Mouse (Mus musculus): ENCODE results near the gene Dppa5a.
"Not testable (repeated sequence)": the region's sequence is repeated elsewhere in the genome, so short reads cannot be mapped to it uniquely, and the experiment has no call there.

The Dppa5a gene

DNA sequence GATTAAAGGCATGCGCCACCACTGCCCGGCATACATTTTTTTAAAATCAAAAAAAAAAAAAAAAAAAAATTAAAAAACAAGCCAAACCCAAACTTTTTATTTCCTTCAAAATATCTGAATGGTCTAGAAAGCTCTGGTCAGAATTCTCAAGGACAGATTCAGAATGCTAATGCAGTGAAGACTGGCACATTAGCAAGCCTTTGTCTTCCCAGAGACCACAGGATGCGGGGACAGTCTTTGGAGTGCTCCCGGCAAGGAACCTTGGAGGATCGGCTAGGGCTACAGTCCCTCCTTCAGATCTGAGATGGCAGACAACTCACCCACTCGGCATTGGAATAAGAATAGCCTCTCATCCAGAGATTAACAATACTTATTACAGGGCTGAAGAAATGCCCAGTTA is 3.3 kb downstream of the Dppa5a start:
- no peak for DNase-seq (ENCODE audit: low read depth, low spot score)

DNA sequence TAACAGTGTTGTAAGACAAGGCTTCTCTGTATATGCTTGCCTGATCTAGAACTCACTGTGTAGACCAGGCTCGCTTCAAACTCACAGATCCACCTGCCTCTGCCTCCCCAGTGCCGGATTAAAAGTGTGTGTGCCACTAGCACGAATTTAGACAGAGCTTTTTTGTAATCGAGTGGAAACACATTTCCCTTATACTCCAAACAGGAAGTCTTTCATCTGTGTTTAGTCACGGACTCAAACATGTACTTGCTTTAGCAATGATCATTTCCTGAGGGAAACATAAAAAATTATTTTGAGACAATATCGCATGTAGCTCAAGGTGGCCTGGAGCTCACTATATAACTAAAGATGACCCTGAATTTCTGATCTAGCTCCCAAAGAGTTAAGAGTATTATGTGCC is 4.6 kb downstream of the Dppa5a start:
- DNase-seq (ENCODE audit: low read depth, low spot score): no peak

DNA sequence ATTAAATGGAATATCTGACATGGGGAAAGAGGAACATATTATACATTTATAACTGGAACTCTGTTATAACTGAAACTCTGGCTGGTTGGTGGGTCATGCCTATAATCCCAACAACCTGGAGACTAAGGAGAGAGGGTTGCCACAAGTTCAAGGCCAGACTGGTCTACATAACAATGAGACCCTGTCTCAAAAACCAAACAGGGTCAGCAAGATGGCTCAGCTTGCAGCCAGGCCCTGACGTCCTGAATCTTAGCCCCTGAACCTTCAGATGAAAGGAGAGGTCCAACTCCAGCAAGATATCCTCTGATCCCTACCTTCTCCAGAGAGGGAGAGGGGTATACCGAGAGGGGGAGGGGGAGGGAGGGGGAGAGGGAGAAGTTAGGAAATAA is 7.5 kb downstream of the Dppa5a start:
- DNase-seq (ENCODE audit: low read depth, low spot score): no peak

DNA sequence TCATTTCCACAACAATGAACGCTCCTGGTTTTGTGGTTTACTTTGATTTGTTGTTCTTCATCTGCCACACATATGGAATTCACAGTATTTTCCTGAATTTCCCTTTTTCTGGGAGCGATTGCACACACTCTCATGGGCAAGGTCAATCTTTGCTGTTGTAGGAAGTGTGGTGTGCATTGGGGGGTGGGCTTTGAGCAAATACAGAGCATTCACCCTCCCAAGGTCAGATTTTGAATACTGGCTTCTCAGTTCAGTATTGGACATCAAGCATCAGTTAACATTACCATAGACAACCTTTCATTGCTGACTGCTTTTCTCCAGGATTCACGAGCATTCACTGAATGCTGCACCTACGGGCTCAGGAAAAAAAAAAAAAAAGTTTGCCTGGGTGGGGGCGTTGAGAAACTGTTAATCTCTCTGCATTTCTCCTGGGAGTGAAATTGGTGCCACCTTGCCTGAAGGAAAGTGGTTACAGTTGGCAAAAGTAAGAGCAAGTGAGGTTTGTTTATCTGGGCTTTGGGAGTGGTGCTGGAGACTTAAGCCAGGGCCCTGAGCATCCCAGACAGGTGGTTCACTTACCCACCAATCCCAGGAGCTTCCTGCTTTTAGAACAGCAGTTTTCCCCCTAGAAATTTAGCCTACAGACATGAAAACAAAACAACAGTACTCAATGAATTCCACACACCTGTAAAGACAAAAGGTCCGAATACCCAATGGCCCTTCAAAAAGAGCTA is 8.1 kb downstream of the Dppa5a start:
- DNase-seq (ENCODE audit: low read depth, low spot score): no peak

DNA sequence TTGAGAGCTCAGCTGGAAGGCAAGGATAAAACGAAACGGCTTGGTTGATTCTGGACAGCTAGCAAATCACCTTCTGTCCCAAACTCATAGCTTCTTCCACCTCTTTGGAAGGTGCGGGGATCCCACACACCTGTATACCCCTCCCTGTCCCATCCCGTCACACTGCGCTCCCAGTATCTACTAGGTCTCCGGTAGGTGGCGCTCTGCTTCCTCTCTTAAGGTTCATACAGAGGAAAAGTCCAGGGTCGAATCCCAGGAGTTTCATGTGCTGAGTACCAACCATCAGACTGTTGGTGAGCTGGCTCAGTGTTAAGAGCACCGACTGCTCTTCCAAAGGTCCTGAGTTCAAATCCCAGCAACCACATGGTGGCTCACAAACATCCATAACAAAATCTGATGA is 9.9 kb downstream of the Dppa5a start:
- peak; percentile 82 for DNase-seq (ENCODE audit: low read depth, low spot score)

DNA sequence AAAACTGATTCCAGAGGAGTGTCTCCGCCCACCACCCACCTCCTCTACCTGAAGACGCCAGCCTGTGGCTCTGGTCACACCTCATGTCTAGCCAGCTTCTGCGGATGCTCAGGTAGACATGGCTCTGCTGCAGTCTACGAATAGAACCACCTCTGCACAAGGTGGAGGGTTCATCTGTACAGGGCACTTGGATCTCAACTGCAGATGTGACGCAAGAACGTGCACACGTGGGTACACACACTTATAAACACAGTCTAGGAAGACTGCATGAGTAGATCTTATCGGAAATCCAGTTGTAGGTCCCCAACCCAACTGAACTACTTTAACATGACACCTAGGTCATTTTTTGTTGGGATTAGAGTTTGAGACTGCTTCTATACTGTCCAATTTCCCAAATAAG is 12.4 kb downstream of the Dppa5a start, which contains the start of gene Gsta2:
Gsta2 (minus strand) TSS at position 178 of the 400 bp plus-strand sequence.
- no peak for DNase-seq (ENCODE audit: low read depth, low spot score)

DNA sequence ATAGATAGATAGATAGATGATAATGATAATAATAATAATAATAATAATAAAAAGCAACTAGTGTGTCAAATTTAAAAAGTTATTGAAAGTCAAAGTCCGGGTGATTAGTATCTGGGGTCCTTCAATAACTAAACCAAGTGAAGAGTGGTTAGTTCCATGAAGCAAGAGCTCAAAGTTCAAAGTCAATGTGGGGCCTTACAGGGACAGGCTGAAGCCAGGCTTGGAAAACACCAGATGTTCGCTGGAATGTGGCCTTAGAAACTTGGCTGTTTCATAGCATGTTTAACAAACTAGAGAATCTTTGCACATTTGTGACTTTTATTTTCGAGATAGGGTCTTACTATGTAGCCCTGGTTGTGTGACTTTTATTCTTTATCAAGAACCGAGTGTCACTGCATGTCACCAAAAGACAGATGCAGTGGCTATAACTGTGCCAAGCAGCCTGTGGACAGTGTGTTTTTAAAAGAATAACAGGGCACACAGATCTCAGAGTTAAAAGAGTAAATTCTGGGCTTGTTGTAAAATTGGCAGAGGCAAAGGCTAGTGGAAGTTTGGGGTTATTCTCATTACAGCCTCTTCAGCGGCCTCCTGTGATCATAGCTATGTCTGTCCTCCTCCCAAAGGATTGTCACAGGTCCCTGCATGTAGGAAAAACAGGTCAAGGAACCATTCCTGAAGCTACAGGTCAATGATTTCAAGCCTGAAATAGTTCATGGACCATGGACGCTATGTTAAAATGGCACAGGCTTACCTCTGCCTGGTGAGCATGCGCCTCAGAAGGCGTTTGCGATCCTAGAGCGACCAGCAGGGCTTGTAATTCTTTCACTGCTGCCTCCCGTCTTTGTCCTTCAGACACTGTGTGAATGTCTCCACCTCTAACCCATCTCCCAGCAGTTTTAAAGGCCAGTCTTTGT is 13.1 kb downstream of the Dppa5a start:
- no peak for DNase-seq (ENCODE audit: low read depth, low spot score)

DNA sequence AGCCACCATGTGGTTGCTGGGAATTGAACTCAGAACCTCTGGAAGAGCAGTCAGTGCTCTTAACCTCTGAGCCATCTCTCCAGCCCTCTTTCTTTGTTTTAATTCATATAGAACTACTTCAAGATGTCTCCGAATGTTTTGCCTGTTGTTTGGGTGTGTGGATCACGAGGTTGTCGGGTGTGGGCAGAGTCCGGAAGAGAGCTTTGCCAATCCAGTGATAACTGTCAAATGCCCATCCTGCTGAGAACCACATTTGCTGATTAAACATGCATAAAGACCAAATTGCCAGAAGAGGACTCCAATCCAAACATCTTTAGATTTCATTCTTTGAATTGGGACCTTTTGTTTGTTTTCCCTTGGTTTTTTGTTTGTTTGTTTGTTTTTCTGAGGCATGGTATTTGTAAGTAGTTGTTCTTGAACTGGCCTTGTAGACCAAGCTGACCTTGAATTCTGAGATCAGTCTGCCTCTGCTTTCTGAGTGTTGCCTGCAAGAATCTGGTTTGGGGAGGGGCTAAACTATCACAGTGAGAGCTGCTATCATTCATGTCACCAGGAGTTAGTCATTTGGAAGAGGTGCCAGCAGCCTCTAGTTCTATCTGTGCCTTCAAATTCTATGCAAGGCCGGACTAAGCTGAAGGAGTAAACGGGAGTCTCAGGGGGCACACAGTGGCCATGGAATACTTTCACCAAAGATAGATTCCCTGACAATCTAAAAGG is 16.3 kb downstream of the Dppa5a start:
- DNase-seq (ENCODE audit: low read depth, low spot score): no peak

DNA sequence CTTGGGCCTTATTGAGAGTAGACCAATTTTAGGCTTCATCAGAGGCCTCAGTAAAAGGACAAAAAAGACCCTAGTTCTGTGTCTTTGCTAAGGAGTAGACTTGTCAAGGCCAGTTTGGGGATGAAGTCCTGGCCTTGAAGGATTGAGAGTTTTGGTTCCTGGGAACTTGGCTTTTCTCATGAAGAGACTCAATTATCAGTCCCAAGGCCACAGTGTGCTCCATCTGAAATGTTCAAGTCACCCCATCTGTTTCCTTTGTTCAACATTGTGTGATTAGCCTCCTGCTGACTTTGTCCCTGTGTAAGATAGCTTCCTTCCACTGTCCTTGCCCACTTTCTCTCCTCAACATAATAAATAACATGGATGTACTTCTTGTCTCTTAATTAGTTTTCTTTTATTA is 18.0 kb downstream of the Dppa5a start:
- DNase-seq (ENCODE audit: low read depth, low spot score): not testable (repeated sequence)

DNA sequence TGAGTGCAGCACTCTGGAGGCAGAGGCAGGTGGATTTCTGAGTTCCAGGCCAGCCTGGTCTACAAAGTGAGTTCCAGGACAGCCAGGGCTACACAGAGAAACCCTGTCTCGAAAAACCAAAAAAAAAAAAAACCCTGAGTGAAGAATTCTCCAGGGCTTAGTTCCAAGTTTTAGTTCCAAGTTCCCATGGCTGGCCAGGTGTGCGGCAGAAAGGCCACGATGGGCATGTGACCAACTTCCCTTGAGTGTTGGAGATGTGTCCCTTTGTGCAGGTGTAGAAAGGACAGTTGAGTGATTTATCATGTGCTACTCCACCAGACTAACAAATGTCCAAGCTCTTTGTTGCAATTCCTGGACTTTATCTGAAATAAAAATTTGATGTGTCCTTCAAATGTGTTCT is 18.8 kb downstream of the Dppa5a start:
- DNase-seq (ENCODE audit: low read depth, low spot score): not testable (repeated sequence)

DNA sequence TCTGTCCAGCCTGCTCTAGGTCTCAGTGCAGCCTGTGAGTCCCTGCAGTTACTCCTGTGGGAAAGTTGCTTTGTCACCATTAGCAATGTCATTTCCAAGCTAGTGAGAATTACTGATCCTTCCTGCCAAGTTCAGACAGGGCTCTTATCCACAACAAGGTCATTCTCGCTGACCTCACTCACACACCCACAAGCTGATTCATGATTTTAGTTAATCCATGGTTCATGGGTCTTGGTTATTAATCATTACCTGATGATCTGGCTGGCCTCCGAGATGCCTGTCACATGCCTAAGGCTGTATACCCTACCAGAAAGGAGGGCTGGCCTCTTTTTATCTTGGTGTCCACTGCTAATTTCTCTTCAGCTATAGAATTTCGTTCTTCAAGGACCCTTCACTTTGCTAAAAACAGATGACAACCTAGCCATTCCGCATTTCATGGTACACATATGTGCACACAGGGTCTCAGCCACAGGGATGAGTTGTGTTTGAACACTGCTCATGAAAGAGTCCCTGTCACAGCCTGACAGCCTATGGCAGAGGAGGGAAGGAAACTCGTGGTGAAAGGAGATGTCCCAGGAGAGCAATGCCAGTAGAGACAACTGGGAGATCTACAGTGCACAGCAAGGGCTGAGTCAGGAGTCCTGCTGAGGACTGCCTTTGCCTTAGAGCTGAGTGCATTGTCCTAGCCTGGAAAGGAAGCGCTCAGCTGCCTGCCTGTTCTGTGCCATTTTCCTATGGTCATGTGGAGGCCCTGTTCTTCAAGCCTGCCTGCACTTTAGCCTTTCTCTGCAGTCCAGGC is 19.6 kb downstream of the Dppa5a start:
- DNase-seq (ENCODE audit: low read depth, low spot score): not testable (repeated sequence)

DNA sequence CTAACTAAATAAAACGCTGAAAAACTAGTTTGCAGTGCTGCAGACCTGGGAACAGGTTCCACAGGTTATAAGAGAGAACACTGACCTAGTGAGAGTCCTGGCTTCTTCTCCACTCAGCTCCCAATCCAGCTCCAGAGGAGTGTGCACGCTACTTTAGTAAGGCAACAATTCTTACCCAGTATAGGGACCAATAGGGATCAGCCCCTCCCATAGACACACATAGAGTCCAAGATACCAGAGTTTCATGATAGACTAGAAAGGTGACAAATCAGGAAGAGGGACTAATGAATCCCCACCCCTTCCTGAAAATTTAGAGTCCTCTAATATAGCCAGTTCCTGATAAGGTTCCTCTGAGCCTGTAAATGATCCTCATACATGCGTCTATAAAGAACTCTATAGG is 21.0 kb downstream of the Dppa5a start:
- no peak for DNase-seq (ENCODE audit: low read depth, low spot score)

DNA sequence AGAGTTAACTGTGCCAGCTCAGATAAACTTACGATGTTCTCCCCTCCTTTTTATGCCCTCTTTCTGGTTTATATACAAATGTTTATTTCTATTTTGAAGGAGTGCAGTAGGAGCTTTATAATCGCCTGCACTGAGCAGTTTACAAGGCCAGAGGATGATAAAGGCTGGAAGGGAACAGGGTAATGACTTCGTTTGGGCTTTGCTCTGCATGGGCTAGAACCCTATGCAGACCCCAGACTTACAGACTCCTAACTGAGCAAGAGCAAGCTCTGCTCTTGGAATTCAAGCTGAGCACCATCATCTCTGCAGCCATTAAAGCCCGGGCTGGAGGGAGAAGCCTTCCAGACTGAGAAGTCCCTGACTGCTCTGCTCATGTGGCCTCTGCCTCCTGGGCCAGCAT is 22.7 kb downstream of the Dppa5a start:
- DNase-seq (ENCODE audit: low read depth, low spot score): not testable (repeated sequence)

DNA sequence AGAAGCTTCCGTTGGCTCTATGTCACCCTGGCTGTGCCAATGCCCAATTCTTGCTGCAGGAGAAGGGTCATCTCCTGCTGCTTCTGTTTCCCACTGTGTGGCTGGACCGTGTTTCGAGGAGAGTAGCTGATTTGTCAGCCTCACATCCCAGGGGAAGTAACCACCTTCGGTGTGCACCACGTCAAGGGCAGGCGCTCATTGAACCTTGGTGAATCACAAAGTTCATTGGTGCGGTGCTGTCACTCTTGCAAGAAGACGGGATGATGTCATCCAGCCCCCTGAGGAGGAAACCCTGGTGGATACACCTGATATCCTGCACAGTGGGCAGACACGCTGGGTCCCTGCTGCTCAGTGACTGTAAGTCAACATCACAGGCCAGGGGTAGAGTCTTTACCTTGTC is 24.9 kb downstream of the Dppa5a start:
- DNase-seq (ENCODE audit: low read depth, low spot score): not testable (repeated sequence)

DNA sequence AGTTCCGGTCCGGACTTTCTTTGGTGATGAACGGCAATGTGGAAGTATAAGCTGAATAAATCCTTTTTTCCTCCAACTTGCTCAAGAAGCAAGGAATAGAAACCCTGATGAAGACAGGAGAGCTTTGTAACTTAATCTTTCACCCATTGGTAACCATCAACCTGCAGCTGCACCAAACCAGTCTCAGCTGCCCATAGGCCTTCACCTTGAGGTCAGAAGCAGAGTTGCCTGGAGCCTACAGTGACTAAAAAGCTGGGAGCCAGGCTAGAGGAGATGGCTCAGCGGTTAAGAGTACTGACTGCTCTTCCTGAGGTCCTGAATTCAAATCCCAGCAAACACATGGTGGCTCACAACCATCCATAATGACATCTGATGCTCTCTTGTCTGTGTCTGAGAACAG is 25.5 kb downstream of the Dppa5a start:
- DNase-seq (ENCODE audit: low read depth, low spot score): not testable (repeated sequence)

DNA sequence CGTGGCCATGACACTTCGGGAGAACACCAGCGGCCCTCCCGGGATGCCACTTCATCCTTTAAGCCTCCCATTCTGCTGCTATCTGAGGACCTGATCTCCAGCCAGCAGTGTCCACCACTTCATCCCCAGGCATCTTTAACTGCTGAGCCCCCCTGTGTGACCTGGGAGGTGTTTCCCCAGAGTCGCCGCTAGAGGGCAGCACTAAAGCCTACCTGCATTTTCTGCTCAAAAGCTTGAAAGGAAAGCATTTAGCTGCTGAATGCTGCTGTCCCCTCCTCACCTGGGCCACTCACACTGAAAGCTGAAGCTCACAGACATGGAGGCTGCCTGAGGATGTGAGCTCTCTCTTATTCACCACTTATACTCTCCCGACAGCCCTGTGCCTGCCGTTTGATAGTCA is 27.7 kb downstream of the Dppa5a start:
- DNase-seq (ENCODE audit: low read depth, low spot score): peak; percentile 59

DNA sequence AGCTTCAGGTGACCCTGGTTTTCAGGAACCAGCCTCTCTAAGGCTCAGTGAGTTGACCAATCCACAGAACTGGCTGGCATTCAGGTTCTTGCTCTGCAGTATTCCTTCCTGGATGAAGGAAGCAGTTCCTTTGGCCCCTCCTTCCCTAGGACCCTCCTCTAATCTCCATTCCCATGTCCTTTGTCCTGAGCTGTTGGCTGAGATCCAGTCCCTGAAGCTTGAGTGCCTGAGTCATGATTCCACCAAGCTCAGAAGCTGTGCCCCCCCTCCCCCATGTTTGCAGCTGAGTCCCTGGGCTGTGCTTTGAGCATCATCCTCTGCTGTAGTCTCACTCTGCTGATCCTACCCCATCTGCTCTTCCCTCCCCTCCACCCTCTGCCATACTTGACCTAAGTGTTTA is 30.9 kb downstream of the Dppa5a start:
- DNase-seq (ENCODE audit: low read depth, low spot score): not testable (repeated sequence)

DNA sequence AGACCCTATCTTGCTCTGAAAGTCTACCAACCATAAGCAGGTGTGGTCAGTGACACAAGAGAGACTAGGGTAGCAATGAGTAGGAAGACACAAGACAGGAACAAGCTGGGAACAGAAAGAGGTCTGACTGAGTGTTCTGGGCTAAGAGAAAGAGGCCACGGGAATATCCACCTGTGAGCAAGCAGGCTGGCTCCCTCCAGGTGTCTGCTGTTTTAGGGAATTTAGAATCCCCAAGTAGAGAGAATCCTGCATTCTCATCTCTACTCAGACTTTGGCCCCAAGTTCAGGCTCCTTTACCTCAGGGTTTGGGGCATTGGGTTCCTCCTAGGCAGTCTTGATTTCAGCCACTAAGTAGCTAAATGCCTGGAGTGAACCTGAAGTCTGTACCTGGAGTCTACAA is 40.7 kb downstream of the Dppa5a start, which contains the start of gene Omt2b:
Omt2b (plus strand) TSS at position 301 of the 400 bp plus-strand sequence.
- not testable (repeated sequence) for DNase-seq (ENCODE audit: low read depth, low spot score)

DNA sequence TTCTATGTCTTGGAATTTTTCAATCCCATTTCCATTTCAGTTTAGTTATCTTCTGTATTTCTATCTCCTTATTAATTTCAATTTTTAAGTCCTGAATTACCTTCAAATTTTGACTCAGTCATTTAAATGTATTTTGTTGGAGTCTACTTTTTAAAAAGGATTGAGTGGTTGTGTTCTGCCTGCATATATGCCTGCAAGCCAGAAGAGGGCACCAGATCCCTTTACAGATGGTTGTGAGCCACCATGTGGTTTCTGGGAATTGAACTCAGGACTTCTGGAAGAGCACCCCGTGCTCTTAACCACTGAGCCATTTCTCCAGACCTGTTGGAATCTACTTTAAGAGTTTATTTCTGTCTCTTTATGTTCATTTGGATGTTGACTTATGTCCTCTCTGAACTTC is 48.5 kb downstream of the Dppa5a start:
- no peak for DNase-seq (ENCODE audit: low read depth, low spot score)

Data from mesoderm, embryonic 11.5 days (tissue).